Mouse (Mus musculus) activated CD4-positive, CD25-positive, alpha-beta regulatory T cell, adult 9 weeks (primary cell): ENCODE data around the gene Chst3. TPM values are rescaled to one million over a fixed set of nuclear protein-coding genes. Genes with fewer than 3 reads are reported as not detected.

ENCODE experiments used
- polyA plus RNA-seq: library from polyadenylated mRNA; unstranded; fragments of 100-300 nt; shearing (Covaris generic); gene quantifications from one replicate; pipeline ENCODE4 v1.2.1, GENCODE M21; 2017

The Chst3 gene
- polyA plus RNA-seq = 0.17 TPM

GRCm38 (mm10) chr10:60218591-60219499, at the start of gene Chst3:
TSS of gene Chst3 (minus strand) at chr10:60219260.

Other genes starting within 250 kb of the Chst3 start
- gene Ascc1, start 216.5 kb downstream of the Chst3 start, polyA plus RNA-seq = 52.8 TPM
- gene Anapc16, start 216.1 kb downstream of the Chst3 start, polyA plus RNA-seq = 114 TPM
- 7.4 TPM for gene Spock2, start 113.0 kb downstream of the Chst3 start, polyA plus RNA-seq
- 433 TPM for gene Psap, start 58.4 kb upstream of the Chst3 start, polyA plus RNA-seq
- 279 TPM for gene Vsir, start 127.6 kb upstream of the Chst3 start, polyA plus RNA-seq
- gene Gm17455, start 180.5 kb upstream of the Chst3 start, polyA plus RNA-seq = 0.98 TPM